Mouse (Mus musculus) ES-E14 (cell line): ENCODE results near the gene Scyl2. TPM values are rescaled to one million over a fixed set of nuclear protein-coding genes. Genes with fewer than 3 reads are reported as not detected.
"Not testable (repeated sequence)": the region's sequence is repeated elsewhere in the genome, so short reads cannot be mapped to it uniquely, and the experiment has no call there.

ENCODE experiments used
- DNase-seq: peaks from one replicate; pipeline ENCODE4 v3.0.0-alpha.2; 2013; ENCODE audit warnings: low read depth, low spot score
- H3K27ac ChIP-seq: 2 replicates; pipeline ENCODE4 v1.5.1; 2012; ENCODE audit warnings: low read depth, mild to moderate bottlenecking, low read length, moderate library complexity, mixed read lengths; ENCODE audit not compliant: poor library complexity, insufficient read depth, severe bottlenecking
- H3K36me3 ChIP-seq: 2 replicates; pipeline ENCODE4 v1.6.1; 2012; ENCODE audit warnings: mild to moderate bottlenecking, low read length, moderate library complexity, mixed read lengths; ENCODE audit not compliant: control insufficient read depth, poor library complexity, insufficient read depth, severe bottlenecking
- H3K4me1 ChIP-seq, 2 experiments: fragments of 150-350 bp in 1 of 2; sonication (generic) in 1 of 2; 2 replicates each; pipeline ENCODE4 v1.6.1; 2012; ENCODE audit warnings: low read length in 2 of 2, mild to moderate bottlenecking in 1 of 2, mixed read lengths in 1 of 2; ENCODE audit not compliant: control insufficient read depth in 2 of 2, insufficient read depth in 2 of 2, poor library complexity in 1 of 2
- H3K4me3 ChIP-seq, 2 experiments: fragments of 150-350 bp in 1 of 2; sonication (generic) in 1 of 2; 2 replicates each; pipeline ENCODE4 v1.5.1; 2012; ENCODE audit warnings: low read length in 2 of 2, low read depth in 1 of 2, mild to moderate bottlenecking in 1 of 2, mixed read lengths in 1 of 2; ENCODE audit not compliant: insufficient read depth in 1 of 2, poor library complexity in 1 of 2, severe bottlenecking in 1 of 2
- H3K9ac ChIP-seq: 2 replicates; pipeline ENCODE4 v1.6.1; 2012; ENCODE audit warnings: low read depth, mild to moderate bottlenecking, low read length, mixed read lengths; ENCODE audit not compliant: poor library complexity, insufficient read depth, severe bottlenecking
- H3K9me3 ChIP-seq: fragments of 150-350 bp; sonication (generic); 2 replicates; pipeline ENCODE4 v1.6.1; 2012; ENCODE audit warnings: low read depth, mild to moderate bottlenecking, low read length; ENCODE audit not compliant: control insufficient read depth, insufficient read depth
- CHD2 ChIP-seq: IDR thresholded peaks from 2 replicates; pipeline ENCODE4 v1.6.1; 2014; ENCODE audit warnings: mild to moderate bottlenecking, low read depth, low read length, inconsistent platforms
- HCFC1 ChIP-seq: IDR thresholded peaks from 2 replicates; pipeline ENCODE4 v1.6.1; 2012; ENCODE audit warnings: low read length, inconsistent platforms, borderline replicate concordance; ENCODE audit not compliant: insufficient read depth
- MAFK ChIP-seq: IDR thresholded peaks from 2 replicates; pipeline ENCODE4 v1.6.1; 2014; ENCODE audit warnings: mild to moderate bottlenecking, low read depth, low read length, inconsistent platforms; ENCODE audit not compliant: insufficient read depth
- ZC3H11A ChIP-seq: IDR thresholded peaks from 2 replicates; pipeline ENCODE4 v1.6.1; 2012; ENCODE audit warnings: low read depth, mild to moderate bottlenecking, inconsistent platforms, low read length, borderline replicate concordance
- ZNF384 ChIP-seq: IDR thresholded peaks from 2 replicates; pipeline ENCODE4 v1.6.1; 2012; ENCODE audit warnings: low read depth, low read length, inconsistent platforms
- in situ Hi-C, 2 experiments: fragments of 600-800 bp; cut with MboI; formaldehyde crosslinking; loops; one replicate each; pipeline ENCODE4 v1.15.1; 2025; ENCODE audit warnings: low sequenced_read_pairs in 2 of 2, inconsistent platforms in 1 of 2; ENCODE audit not compliant: unreplicated experiment in 2 of 2
- total RNA-seq: library from RNA; depleted of rRNA; stranded (reverse); fragments of 300-350 nt; gene quantifications from 2 replicates; pipeline ENCODE4 v1.2.3, GENCODE M21; 2012

The Scyl2 gene
- total RNA-seq, 1 experiment, result 17.7 TPM

DNA sequence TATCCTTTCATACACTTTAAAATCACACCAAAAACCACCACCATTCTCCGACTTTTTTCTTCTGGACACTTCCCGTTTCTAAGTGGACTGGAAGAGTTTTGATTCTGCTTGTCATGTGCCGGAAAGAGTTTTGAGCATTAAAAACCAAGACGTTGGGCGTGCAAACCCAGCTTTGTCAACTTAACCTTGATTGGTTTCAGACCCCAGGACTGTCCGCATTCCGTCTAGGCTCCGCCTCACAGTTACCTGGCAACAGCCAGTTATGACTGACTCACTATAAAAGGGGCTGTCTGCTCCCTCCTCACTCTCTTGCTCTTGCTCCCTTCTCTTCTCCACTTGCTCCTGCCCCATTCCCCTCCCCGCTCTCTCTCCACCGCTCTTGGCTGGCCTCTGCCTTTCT lies 22.6 kb upstream of the Scyl2 start:
- Histone ChIP-seq H3K9ac (no peak overlapping the region), H3K9me3 (no peaks in the 10 kb centered on the region), H3K36me3 (peaks cover 3% of the 10 kb centered on the region; the same call in 1 of the 2 replicates), H3K4me3 (peak overlapping the region in 1 of 2 experiments; percentile 31; a peak in 1 of 4 replicates), H3K27ac (no peak overlapping the region), H3K4me1 (peaks cover 2 to 4% of the 10 kb centered on the region in 2 experiments; a peak in 2 of 4 replicates)
- TF ChIP-seq ZC3H11A (no peak), ZNF384 (no peak), CHD2 (no peak), HCFC1 (no peak), MAFK (no peak)
- DNase-seq, result no peak
- in situ Hi-C loops, result no loop called here

DNA sequence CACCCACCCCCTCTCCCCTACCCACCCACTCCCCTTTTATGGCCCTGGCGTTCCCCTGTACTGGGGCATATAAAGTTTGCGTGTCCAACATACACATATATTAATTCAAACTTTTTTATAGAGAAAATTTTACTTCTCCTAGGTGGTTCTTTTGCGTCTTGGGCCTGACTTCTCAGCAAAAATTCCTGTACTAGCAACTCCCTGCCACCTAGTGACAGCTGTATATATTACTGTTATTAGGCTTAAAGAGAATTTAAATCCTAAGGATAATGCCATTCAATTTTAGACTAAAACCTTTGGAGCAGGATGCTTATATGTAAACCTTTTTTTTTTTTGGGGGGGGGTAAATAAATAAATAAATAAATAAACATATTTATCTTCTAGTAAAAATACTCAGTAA lies 21.3 kb upstream of the Scyl2 start:
- Histone ChIP-seq H3K27ac (no peak overlapping the region), H3K36me3 (no peaks in the 10 kb centered on the region), H3K4me1 (peaks cover 2 to 6% of the 10 kb centered on the region in 2 experiments; a peak in 2 of 4 replicates), H3K9ac (no peak overlapping the region), H3K4me3 (no peak overlapping the region), H3K9me3 (no peaks in the 10 kb centered on the region)
- no peak for DNase-seq
- in situ Hi-C loops, result no loop called here
- no peak for TF ChIP-seq MAFK
- TF ChIP-seq ZC3H11A, result no peak
- no peak for TF ChIP-seq CHD2
- no peak for TF ChIP-seq ZNF384
- no peak for TF ChIP-seq HCFC1

DNA sequence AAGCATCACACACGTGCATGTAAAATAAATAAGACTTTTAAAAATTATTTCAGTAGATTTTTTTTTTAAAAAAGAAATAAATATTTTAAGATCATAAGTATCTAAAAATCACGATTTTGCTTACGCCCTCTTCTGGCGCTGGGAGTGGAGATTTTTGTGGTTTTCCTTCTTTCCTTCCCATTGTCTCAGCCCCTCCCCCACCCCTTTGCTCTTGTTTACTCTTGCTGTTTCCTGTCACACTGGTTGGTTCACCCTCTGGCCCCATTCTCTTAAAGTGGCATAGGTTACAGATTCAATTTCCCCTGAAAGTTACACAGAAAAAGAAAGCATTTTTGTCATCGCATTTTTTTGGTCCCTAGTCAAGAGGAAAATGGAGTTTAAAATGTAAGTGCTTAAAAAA lies 17.0 kb upstream of the Scyl2 start:
- Histone ChIP-seq H3K36me3 (no peaks in the 10 kb centered on the region), H3K27ac (no peak overlapping the region), H3K4me3 (no peak overlapping the region), H3K9ac (no peak overlapping the region), H3K9me3 (no peaks in the 10 kb centered on the region), H3K4me1 (peaks cover 0 to 2% of the 10 kb centered on the region in 2 experiments; a peak in 1 of 4 replicates)
- DNase-seq, result no peak
- in situ Hi-C loops, result no loop called here
- TF ChIP-seq ZC3H11A (no peak), HCFC1 (no peak), ZNF384 (no peak), CHD2 (no peak)

DNA sequence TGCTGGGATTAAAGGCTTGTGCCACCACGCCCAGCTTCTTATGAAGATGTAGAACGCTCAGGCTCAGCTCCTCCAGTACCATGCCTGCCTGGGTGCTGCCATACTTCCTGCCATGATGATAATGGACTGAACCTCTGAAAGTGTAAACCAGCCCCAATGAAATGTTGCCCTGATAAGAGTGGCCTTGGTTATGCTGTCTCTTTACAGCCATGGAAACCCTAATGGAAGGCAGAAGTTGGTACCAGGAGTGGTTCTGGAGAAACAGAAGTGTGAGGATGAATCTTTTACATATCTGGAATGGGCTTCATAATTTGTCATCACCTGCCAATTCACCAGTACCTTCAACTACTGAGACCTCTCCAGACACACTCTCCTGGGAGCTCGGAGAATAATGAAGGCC lies 11.9 kb upstream of the Scyl2 start:
- no peak for TF ChIP-seq MAFK
- no peak for TF ChIP-seq ZNF384
- no peak for TF ChIP-seq CHD2
- no peak for TF ChIP-seq HCFC1
- no peak for TF ChIP-seq ZC3H11A
- no peaks in the 10 kb centered on the region for H3K9me3 ChIP-seq
- in situ Hi-C loops, result no loop called here
- no peak overlapping the region for H3K27ac ChIP-seq
- no peaks in the 10 kb centered on the region for H3K36me3 ChIP-seq
- H3K4me3 ChIP-seq, result no peak overlapping the region
- DNase-seq, result no peak
- no peak overlapping the region for H3K9ac ChIP-seq
- peaks cover 0 to 2% of the 10 kb centered on the region in 2 experiments; a peak in 1 of 4 replicates for H3K4me1 ChIP-seq

DNA sequence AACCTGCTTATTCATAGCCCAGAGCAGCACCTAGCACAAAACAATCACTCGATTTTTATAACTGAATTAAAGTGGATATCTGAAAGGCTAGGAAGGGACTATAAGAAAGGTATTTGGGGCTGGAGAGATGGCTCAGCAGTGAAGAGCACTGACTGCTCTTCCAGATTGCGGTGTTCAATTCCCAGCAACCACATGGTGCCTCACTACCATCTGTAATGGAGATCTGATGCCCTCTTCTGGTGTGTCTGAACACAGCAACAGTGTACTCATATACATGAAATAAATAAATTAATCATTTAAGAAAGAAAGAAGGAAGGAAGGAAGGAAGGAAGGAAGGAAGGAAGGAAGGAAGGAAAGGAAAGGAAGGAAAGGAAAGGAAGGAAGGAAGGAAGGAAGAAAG lies 10.2 kb upstream of the Scyl2 start:
- H3K27ac ChIP-seq, H3K36me3 ChIP-seq, H3K9me3 ChIP-seq, H3K4me1 ChIP-seq, DNase-seq, H3K4me3 ChIP-seq, in situ Hi-C loops, H3K9ac ChIP-seq: not testable (repeated sequence)
